Mouse (Mus musculus) Muller cell, postnatal 12 days (primary cell): Measurements from ENCODE around the gene Gm17651.

ENCODE experiments used
- DNase-seq: peaks from one replicate; pipeline ENCODE4 v3.0.0-alpha.2; 2015; ENCODE audit errors: inconsistent ontology term

Gm17651 gene

DNA sequence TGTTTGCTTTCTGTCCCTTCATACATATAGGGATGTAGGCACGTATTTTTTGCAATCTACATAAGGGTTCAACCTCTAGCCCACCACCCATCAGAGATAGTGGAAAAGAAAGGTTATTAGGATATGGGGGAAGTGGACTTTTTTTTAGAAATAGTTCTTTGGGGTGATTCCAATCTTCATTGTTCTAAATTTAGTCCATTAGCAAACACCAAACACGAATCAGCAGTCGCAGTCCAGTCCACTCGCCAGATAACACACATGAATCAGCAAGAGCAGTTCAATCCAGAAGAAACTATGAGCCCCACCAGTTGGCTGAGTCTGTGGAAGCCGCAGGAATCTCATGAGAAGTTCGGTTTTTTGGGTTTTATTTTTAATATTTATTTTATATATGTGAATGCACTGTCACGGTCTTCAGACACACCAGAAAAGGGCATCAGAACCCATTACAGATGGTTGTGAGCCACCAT lies at the start of gene Gm17651:
TSS of gene Gm17651 (minus strand) at position 51 of the 467 bp plus-strand sequence.
- DNase-seq = no peak

DNA sequence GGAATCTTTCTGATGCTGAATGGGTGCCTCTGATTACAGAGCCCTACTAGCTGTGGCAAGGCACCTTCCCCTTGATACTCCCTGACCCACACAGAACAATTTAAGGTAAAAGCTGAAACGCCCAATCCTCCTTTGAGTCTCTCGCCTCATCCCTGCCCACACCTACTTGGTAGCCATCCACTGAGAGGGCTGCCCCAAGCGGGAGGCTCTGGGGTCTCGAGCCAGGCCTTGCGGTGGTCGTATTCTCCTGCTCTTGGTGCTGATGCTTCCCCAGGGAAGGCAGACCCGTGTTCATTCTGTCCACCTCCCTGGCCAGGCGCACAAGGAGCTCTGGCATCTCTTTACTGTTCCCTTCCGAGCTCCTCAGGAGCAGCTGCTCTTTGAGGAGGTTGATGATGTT lies 44.6 kb upstream of the Gm17651 start:
- no peak for DNase-seq

DNA sequence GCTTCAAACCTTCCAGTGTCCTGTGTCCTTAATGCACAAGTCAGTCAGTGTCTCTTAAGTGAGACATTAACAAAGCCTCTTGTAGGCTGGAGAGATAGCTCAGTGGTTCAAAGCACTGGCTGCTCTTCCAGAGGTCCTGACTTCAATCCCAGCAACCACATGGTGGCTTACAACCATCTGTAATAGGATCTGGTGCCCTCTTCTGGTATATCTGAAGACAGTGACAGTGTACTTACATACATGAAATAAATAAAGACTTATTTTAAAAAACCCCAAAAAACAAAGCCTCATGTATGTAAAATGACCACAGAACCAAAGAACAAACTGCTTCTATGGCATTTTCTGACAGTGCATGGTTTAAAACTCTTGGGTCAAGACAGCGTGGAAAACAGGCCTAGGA lies 41.4 kb upstream of the Gm17651 start:
- DNase-seq = no peak

DNA sequence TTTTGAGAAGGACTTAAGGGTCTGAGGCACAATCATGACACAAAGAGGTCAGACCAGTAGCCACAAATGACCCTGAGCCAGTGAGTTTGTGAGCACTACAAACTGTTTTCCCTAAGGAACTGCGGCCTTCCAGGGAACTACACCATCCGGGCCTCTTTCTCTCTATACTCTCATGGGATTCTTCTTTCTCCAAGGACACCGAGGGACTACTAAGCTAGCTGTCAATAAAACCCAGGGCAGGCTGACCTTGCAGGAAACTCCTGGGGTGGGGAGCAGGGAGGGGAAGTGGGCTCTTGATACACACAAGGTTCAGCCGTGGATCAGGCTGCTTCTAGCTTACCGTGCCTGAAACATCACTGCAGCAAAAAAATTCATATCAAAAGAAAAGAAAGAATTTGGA lies 36.4 kb upstream of the Gm17651 start:
- DNase-seq = no peak

DNA sequence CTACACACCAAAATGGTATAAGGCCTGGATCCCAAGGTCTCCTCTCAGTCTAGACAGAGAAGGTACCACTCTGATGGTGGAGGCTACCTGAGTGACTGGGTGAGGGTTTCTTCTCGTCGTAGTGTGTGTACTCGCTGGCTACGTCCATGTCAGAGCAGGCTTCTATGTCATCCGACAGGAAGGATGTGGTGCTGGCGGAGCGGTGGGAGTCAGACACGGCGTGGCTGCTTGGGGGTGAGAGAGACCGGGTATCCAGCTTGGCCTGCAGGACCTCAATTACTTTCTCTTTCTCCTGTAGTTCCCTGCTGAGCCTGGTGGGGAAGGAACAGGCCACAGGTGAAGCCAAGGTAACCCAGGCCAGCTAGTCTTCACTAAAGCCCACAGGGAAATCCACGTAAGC lies 35.6 kb upstream of the Gm17651 start:
- no peak for DNase-seq

DNA sequence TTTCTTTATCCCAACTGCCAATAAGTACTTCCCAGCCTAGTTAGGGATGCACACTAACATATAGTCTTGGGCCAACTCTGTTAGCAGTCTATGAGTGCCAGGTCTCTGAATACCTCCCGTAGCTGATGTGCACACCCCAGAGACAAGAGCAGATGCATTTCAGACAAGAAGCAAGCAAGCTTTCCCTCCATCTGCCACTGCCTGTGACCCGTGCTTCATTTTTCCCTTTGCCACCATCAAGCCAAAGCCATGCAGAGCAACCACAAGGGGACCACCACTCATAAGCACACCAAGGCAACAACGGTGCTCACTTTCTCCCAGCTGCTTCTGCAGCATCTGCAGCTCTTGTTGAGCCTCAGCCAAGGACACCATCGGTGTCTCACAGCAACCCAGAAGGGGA lies 32.1 kb upstream of the Gm17651 start:
- no peak for DNase-seq

DNA sequence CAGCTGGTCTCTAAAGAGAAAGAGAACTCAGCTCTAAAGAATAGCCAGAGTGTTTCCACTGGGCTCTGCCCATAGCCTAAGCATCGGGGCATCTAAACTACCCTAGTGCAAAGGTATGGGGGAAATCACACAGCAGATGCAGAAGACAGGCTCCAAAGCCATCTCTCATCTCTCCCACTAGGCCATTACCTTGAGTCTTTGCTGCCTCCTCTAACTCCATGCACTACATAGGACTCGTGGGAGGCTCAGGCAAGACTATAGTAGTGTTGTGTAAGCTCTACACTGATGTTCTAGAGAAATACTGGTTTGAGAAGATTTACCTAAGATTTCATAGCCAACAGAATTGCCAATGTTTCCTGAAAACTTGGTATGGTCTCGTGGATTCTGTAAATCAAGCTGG lies 31.0 kb upstream of the Gm17651 start:
- no peak for DNase-seq

DNA sequence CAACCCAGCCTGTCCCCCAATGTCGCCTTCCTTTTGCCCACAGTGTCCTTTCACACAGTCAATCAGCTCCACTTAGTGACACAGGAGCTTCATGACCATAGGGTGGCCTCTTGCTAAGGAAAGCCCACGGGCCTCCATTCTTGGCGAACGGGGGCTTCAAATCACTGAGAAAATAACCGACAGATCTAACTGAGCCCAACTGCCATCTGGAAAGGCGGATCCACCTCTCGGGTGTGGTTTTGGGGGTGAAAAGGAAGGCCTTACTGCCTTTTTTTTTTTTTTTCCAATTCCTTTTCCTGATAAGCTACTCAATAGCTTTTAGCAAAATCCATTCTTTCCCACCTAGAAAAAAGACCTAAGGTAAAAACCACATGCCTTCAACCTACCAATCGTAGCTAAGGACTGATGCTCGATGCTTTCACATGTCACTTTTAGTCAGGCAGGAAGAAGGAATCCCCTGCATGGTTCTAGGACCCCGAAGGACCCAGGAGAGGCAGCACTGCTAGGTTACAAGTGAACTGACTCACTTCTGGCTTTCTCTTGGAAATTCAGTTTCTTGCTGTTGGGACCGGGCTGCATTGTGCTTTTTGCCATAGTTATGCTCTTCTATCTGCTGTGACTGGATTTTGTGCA lies 28.1 kb upstream of the Gm17651 start:
- DNase-seq = no peak

DNA sequence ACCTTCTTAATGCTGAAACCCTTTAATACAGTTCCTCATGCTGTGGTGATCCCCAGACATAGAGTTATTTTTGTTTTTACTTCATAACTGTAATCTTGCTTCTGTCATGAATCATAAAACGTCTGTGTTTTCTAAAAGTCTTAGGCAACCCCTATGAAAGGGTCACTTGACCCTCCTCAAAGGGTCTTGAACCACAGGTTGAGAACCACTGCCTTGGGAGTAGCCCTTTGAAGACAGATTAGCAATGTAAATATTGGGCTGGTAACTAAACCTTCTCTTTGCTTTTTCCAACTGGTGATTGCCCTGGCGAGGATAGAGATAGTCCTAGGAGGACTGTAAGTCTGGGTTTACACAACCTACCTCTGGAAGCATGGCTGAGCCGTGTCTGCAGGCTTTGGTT lies 26.7 kb upstream of the Gm17651 start:
- no peak for DNase-seq

DNA sequence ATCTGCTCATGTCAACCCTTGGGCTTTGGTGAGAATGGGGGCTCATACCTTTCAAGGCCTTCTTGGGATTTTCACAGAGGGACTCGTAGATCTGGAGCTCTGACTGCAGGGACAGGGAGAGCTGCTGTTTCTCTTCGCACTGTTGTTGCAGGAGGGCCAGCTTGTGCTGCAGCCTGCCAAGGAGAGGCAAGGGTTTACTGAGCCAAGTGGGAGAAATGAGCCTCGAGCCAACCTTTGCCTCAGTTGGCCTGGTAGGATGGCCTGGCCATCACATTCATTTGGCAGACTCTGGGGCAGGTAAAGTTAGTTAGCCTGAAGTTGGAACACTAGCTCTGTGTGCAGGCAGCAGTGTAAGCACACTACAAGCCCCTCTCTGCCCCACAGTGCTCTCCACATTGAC lies 24.6 kb upstream of the Gm17651 start:
- no peak for DNase-seq

DNA sequence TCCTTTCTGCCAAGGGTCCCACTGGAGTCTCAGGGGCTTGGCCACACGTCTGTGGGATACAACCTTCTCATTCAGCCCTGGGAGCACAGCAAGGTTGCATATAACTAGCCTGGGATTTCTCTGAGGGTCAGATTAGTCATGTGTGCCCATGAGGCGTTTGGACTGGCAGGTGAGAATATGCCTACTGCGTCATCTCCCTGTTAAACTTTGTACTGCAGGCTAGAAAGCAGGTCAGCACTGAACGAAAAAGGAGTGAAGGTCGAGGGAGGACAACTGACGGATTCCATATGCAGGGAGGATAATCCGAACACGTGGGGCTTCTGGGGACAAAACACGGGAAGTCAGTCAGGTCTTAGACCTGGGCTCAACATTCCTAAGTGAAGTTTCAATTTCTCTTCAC lies 22.8 kb upstream of the Gm17651 start:
- DNase-seq = no peak

DNA sequence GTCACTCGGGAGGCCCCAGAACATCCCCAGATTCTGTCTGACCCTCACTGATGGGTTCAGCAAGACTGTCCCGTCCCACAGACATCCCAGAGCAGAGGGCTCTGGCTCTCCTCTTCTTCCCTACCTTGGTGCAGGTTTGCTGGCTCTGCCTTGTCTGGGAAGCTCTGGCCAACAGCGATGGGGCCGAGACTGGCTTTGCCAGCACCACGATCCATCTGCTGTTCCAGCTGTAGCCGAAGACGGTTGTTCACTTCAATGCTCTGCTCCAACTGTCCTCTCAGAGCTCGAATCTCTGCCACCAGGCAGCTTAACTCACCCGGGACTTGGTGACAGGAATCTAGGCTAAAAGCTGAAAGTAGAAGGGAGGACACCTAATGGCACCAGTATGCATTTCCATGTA lies 22.4 kb upstream of the Gm17651 start:
- no peak for DNase-seq

DNA sequence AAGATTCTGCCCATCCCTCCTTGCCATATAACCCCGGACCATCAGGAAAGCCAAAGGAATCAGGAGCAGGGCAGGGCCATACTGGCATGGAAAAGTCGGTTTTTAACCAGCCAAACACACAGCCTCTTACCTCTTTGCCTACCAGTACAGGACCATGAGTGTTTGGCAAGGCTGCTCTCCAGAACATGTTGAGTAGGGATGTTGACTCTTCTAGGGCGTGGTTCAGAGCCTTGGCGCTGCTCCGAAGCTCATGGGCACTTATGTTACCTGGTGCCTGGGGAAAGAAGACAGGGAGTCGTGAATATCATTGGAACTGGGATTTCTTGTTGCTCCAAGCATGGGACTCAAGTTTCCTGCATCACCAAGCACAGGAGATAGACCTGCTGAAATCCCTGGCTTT lies 19.3 kb upstream of the Gm17651 start:
- no peak for DNase-seq

DNA sequence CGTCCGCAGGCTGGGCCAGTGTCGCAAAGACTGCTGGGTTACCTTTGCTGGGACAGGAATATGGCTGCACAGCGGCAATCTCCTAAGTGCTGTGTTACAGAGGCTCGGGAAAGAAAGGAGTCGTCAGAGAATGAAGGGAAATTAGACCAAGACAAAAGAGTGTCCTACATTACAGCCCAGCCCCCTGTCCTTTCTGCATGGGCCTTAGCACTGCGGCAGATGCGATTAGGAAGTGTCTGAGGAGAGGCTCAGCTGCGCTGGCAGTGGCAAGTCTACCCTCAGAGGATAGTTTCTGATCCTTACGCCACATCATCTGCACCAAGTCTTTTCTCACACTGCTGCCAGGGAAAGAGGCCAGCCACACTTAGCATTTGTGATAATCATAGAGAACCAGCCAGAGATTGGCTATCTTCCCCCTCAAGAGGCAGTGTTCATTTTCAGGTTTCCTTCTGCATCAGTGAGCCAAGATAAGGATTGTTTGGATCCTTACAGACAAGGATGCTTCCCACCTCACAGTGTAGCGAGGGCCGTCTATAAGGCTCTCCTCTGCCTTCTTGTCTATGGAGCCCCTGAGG lies 17.0 kb upstream of the Gm17651 start:
- no peak for DNase-seq

DNA sequence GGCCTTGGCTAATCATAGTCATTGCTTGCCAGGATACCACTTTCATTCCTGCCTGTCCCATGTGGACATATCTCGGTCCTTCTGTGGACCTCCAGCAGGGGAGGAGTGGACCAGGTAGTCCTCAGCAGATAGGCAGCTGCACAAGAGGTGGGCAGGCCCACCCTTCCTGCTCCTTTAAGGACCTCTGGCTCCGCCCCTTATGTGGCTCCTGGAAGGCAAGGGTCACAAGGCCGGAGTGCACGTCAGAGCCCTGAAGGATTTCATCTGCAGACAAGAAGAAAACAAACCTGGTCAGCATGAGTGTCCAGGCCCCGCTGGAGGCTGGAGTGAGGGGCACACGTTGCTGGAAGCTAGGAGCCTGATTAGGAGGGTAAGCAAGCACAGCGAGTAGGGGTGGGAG lies 16.1 kb upstream of the Gm17651 start:
- DNase-seq = no peak

DNA sequence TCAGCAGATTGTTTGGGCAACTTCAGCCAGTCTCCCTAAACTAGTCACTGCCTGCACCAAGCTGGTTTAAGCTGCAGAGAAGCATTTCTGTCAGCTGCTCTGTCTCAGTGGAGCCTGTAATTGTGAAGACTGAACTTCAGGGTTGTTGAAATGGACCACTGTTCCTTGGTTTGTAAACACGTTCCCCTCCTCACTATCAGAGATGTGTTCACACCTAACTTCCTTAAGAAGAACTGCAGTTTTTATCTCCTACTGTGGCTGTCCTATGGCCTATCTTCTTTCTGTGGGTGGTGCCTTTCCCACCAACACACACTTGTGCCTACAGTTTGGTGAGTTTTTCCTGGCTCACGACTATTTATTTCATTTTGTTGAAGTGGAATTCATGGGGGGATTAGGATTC lies 14.8 kb upstream of the Gm17651 start:
- DNase-seq = no peak

DNA sequence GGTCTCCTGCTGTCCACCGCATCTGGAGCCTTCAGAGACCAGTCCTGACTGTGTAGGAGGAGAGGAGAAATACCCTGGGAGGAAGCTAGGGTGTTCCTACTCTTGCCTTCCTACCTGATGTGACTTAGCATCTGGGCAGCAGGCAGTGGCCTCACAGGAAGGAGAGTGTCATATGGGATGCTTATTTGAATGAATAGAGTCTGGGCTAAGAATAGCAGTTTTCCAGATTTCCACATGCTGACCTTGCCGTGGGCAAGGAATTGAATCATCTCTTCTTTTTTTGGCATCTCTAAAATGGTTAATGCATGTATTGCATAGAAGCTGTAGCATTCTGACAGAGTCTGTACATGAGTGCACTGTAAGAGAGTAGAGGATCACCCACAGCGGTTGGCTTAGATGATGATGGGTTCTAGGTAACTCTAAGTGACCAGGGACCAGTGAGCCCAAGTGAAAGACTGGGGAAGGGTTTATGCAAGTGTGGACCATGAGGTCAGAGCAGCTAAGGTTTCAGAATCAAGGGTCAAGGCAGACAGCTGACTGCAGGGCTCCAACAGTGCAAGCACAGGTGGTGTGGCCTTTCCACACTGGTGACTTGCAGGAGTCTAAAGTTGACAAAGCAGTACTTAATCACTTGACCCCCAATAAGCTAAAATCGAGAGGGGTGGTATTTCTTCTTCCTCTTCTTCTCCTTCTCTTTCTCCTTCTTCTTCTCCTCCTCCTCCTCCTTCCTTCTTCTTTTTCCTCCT lies 12.1 kb upstream of the Gm17651 start:
- no peak for DNase-seq

DNA sequence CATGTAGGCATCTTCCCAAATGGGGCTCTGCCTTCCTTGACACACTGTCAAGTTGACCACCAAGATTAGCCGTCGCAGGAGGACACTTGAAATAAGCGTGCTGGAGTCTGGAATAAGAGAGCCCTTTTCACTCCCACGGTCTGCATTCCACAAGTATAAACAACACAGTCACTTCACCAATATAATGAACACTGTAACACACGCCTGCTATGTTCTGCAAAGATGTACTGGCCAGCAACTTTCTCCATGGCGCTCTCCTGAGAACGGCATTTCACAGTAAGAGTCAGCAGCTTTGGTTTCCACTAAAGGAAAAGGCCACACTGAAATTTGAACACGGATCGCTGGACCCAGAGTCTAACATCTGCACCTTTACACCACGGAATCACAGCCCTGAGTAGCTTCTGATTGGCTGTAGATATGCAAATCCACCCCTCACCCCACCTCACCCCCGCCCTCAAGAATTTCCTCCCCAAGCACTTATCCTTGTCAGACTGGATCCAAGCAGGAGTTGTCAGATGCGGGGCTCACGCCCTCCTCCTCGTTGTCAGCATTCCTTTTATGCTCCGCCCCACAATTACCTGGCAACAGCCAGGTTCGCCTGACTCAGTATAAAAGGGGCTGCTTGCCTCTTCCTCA lies 9.2 kb upstream of the Gm17651 start:
- DNase-seq = peak; percentile 63

DNA sequence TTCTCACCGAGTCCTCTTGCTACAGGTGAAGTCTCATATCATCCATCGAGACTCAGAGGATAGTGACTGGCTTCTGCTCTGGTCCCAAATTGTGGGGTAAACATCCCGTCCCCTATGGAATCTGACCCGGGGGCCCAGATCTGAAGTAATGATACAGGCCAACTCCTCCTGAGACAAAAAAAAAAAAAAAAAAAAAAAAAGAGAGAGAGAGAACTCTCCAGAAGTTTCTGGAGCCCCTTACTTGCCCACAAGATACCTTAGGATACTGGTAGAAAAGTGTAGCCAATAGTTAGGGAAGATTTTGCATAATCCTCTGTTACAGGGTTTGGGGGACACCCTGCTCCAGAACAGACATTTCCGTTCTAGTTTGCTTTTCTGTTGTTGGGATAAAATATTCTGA lies 8.1 kb upstream of the Gm17651 start:
- DNase-seq = no peak

DNA sequence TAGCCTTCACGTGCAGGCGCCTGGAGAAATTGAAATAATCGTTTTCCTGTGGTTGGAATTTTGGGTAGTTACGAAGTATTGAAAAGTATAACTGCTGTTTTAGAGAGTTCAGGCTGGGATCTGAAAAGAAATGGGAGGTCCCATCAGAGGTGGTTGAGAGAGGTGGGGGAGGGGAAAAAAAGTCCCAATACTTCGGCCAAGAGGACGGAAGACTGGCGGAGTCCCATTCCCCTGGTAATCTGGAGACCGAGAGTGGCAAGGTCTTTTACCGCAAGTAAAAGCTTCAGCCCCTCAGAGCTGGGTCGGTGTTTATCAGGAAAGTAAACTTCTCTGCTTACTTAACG lies 7.6 kb upstream of the Gm17651 start:
- no peak for DNase-seq

DNA sequence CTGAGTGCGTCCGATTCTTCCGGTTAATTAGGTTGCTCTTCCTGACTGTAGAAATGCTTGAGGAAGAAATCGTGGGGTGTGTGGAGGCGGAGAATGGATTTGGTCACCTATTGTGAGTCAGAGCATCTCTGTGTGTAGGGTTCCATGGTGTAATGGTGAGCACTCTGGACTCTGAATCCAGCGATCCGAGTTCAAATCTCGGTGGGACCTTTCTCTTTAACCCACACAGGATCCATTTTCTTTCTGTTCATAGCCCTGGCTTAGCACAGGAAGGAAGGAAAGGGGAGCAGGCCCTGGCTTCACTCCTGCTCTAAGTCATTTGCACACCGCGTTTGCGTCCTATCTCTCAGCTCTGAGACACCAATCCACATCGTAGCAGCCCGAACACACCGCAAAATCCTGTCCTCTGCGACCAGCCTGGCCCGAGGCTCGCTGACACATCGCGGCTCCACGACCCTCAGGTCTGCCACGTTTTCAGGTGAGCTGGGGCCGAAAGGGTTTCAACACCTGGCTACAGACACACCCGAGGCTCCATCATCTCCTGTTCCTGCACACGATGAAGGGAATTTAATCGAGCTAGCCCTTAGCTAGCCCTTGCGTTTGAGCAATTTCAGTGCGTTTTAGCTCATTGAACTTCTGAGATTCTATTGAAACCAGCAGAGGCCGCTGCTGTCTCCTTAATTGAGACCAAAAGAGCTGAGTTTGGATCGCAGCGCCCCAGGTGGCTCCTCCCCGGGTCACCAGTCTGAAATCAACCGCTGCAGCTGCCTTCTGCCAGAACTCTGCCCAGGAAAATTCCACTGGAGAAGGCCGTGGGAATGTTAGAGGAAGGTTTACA lies 7.0 kb upstream of the Gm17651 start:
- peak; percentile 77 for DNase-seq
